ENCODE assay signal across 11 mouse cellular contexts in the genomic region with DNA sequence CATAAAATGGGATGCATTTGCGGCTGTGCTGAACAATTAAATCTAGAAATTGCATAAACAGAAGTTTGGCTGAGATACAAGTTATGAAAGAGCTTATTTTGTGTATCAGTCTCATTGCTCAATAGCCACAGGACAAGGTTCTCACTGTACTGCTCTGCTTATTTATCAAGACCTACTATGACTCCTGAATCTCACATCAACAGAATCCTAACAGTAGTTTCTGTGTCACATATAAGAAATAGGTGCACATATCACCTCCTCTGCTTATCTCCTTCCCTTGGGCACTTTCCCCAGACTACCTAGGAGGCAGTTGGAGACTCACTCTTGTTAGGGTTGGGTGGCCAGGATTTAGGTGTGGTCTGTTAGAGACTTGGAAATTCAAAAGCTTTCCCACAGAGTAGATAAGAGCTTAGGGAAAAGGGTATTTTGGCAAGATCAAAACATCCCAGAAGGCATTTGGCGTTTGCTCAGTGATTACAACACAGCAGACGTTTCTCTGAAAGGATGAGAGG. TPM values are rescaled to one million over a fixed set of nuclear protein-coding genes. Genes with fewer than 3 reads are reported as not detected.
DNase-seq lines count a peak whose midpoint lies in the region; ATAC-seq and TF ChIP-seq lines count a peak whose summit lies in the region.
"Had no signal": no experiment of that assay in that cellular context is flagged by ENCODE, and none has a peak within 500 bp of the region (broad histone marks: within the 10 kb centered on the region; RNA-seq: fewer than 3 reads in every experiment).

No protein-coding gene starts in this region.

- H3K9ac ChIP-seq in intestine, embryonic 15.5 days: no peak overlapping the region
- H3K9ac ChIP-seq in intestine, postnatal 0 days (ENCODE audit: low read depth, low read length): no peak overlapping the region
- no peak overlapping the region for H3K9ac ChIP-seq in liver, postnatal 0 days (replicated peaks)
- H3K9ac ChIP-seq: hindbrain, embryonic 13.5 days had no signal

- peak; percentile 58 for ATAC-seq in intestine, embryonic 15.5 days
- ATAC-seq in intestine, postnatal 0 days: no peak
- peak; percentile 77 for ATAC-seq in liver, postnatal 0 days
- peak; percentile 58; the same call in 1 of the 2 replicates for ATAC-seq in monocyte, adult 5-6 weeks (replicated peaks; ENCODE audit: insufficient number of reproducible peaks, low FRiP score, low TSS enrichment, poor library complexity, severe bottlenecking)

- TF ChIP-seq CTCF in intestine, postnatal 0 days (IDR thresholded peaks at IDR 0.05; ENCODE audit: low read depth): no peak
- no peak for TF ChIP-seq CTCF in liver, postnatal 0 days (IDR thresholded peaks at IDR 0.05; ENCODE audit: low read depth)

- no peak overlapping the region for H3K27ac ChIP-seq in intestine, embryonic 15.5 days
- H3K27ac ChIP-seq in intestine, postnatal 0 days (ENCODE audit: low read depth, low read length): no peak overlapping the region
- H3K27ac ChIP-seq in liver, postnatal 0 days (ENCODE audit: low read depth): peak overlapping the region; percentile 48; the same call in 1 of the 2 replicates
- H3K27ac ChIP-seq: hindbrain, embryonic 13.5 days; kidney, postnatal 0 days; macrophage had no signal

- no peaks in the 10 kb centered on the region for H3K36me3 ChIP-seq in intestine, embryonic 15.5 days
- H3K36me3 ChIP-seq in intestine, postnatal 0 days (ENCODE audit: control insufficient read depth, insufficient read depth): no peaks in the 10 kb centered on the region
- no peaks in the 10 kb centered on the region for H3K36me3 ChIP-seq in liver, postnatal 0 days (replicated peaks; ENCODE audit: insufficient read depth, low read length)
- H3K36me3 ChIP-seq: hindbrain, embryonic 13.5 days had no signal

- WGBS in intestine, embryonic 15.5 days: 32% methylated on average over 3 of the region's 3 CpGs
- WGBS in intestine, postnatal 0 days: 9% methylated on average over 3 of the region's 3 CpGs
- 36% methylated on average over 3 of the region's 3 CpGs for WGBS in liver, postnatal 0 days (ENCODE audit: insufficient replicate concordance)

- no peak for TF ChIP-seq EP300 in liver, postnatal 0 days (IDR thresholded peaks at IDR 0.05; ENCODE audit: low read depth)

- no peaks in the 10 kb centered on the region for H3K9me3 ChIP-seq in intestine, embryonic 15.5 days
- no peaks in the 10 kb centered on the region for H3K9me3 ChIP-seq in intestine, postnatal 0 days (ENCODE audit: control insufficient read depth)
- H3K9me3 ChIP-seq in liver, postnatal 0 days (ENCODE audit: low read length): no peaks in the 10 kb centered on the region
- H3K9me3 ChIP-seq: hindbrain, embryonic 13.5 days had no signal

- H3K4me1 ChIP-seq in intestine, embryonic 15.5 days (replicated peaks): 0 out of 2 replicates have a peak, but pooled peaks cover 2% of the 10 kb centered on the region
- no peaks in the 10 kb centered on the region for H3K4me1 ChIP-seq in intestine, postnatal 0 days (replicated peaks; ENCODE audit: control insufficient read depth, insufficient read depth, low read length)
- H3K4me1 ChIP-seq in liver, postnatal 0 days (ENCODE audit: insufficient read depth): peaks cover 8% of the 10 kb centered on the region
- H3K4me1 ChIP-seq: hindbrain, embryonic 13.5 days had no signal

- DNase-seq in gonadal fat pad, adult 2 months (ENCODE audit: low read depth): peak; percentile 75
- no peak for DNase-seq in liver, postnatal 0 days
- no peak for DNase-seq in layer of hippocampus, postnatal 14 days (ENCODE audit: low spot score in 2 of 2)
- DNase-seq in cerebellum, adult 18-20 months: no peak
- DNase-seq: thymus, postnatal 14 days had no signal

- H3K4me2 ChIP-seq in intestine, embryonic 15.5 days (replicated peaks): no peak overlapping the region
- no peak overlapping the region for H3K4me2 ChIP-seq in intestine, postnatal 0 days (replicated peaks; ENCODE audit: low read depth)
- peak overlapping the region; percentile 40 for H3K4me2 ChIP-seq in liver, postnatal 0 days (ENCODE audit: low read depth, low read length)
- H3K4me2 ChIP-seq: hindbrain, embryonic 13.5 days had no signal

- H3K27me3 ChIP-seq in intestine, embryonic 15.5 days (replicated peaks): no peaks in the 10 kb centered on the region
- H3K27me3 ChIP-seq in intestine, postnatal 0 days (replicated peaks; ENCODE audit: control insufficient read depth, insufficient read depth, low read length): no peaks in the 10 kb centered on the region
- no peaks in the 10 kb centered on the region for H3K27me3 ChIP-seq in liver, postnatal 0 days (ENCODE audit: insufficient read depth, low read length)
- H3K27me3 ChIP-seq: hindbrain, embryonic 13.5 days had no signal

- no peak overlapping the region for H3K4me3 ChIP-seq in intestine, embryonic 15.5 days (replicated peaks)
- H3K4me3 ChIP-seq in intestine, postnatal 0 days (ENCODE audit: low read depth, low read length): no peak overlapping the region
- no peak overlapping the region for H3K4me3 ChIP-seq in liver, postnatal 0 days (ENCODE audit: low read depth, low read length)
- H3K4me3 ChIP-seq: hindbrain, embryonic 13.5 days had no signal

RNA-seq across cellular contexts. Expression of gene Peli1, which starts 11.2 kb away (rescaled TPM):
- 33.8 and 35.8 TPM in 2 replicates for polyA plus RNA-seq in intestine, embryonic 15.5 days (2015; fragmentation: Nextera tagmentation; extraction: Ambion mirVana)
- 27.1 and 27.2 TPM in 2 replicates for polyA plus RNA-seq in intestine, postnatal 0 days (2015; fragmentation: Nextera tagmentation; extraction: Ambion mirVana)
- polyA plus RNA-seq in gonadal fat pad, adult 2 months (2012; rRNA removed): 16.3 and 20.5 TPM in 2 replicates
- 9.8 and 10.5 TPM in 2 replicates for polyA plus RNA-seq in liver, postnatal 0 days (2015; fragmentation: Nextera tagmentation; extraction: Ambion mirVana)
- total RNA-seq in monocyte, adult 5-6 weeks (2017): 57.1 to 95.4 TPM (median 58.8 TPM) in 3 replicates
- 10 to 100 TPM; 56.5 to 59.4 TPM for total RNA-seq in layer of hippocampus, postnatal 14 days (2021)
